Mouse (Mus musculus): ENCODE results near the gene Gpc5. TPM values are rescaled to one million over a fixed set of nuclear protein-coding genes. Genes with fewer than 3 reads are reported as not detected.

The Gpc5 gene
- polyA plus RNA-seq, 1 experiment, result 0.15 TPM

GRCm38 (mm10) chr14:115078064-115078463, 14.0 kb upstream of the Gpc5 start:
- H3K27ac ChIP-seq (ENCODE audit: control insufficient read depth, insufficient read depth, low read depth, low read length), result no peak overlapping the region
- H3K4me1 ChIP-seq (ENCODE audit: control insufficient read depth, insufficient read depth, low read length), result no peaks in the 10 kb centered on the region
- no peaks in the 10 kb centered on the region for H3K27me3 ChIP-seq (ENCODE audit: control insufficient read depth, insufficient read depth, low read length)

GRCm38 (mm10) chr14:115081728-115082502, 10.1 kb upstream of the Gpc5 start:
- no peak overlapping the region for H3K4me3 ChIP-seq (ENCODE audit: control insufficient read depth, low read depth, low read length)
- H3K27me3 ChIP-seq (ENCODE audit: control insufficient read depth, insufficient read depth, low read length), result no peaks in the 10 kb centered on the region
- H3K4me1 ChIP-seq (ENCODE audit: control insufficient read depth, insufficient read depth, low read length), result no peaks in the 10 kb centered on the region
- TF ChIP-seq POLR2A (IDR thresholded peaks at IDR 0.05; ENCODE audit: control insufficient read depth, low read depth, low read length) (no peak), CTCF (IDR thresholded peaks at IDR 0.05; ENCODE audit: control insufficient read depth, insufficient read depth, insufficient replicate concordance, low read depth, low read length) (no peak)
- no peaks in the 10 kb centered on the region for H3K36me3 ChIP-seq (ENCODE audit: control insufficient read depth, insufficient read depth, low read length)
- H3K27ac ChIP-seq (ENCODE audit: control insufficient read depth, insufficient read depth, low read depth, low read length), result no peak overlapping the region

More at GRCm38 (mm10) chr14:115078064-115078463, 14.0 kb upstream of the Gpc5 start:
- H3K4me3 ChIP-seq (ENCODE audit: control insufficient read depth, low read depth, low read length), result no peak overlapping the region
- TF ChIP-seq POLR2A (IDR thresholded peaks at IDR 0.05; ENCODE audit: control insufficient read depth, low read depth, low read length) (no peak), CTCF (IDR thresholded peaks at IDR 0.05; ENCODE audit: control insufficient read depth, insufficient read depth, insufficient replicate concordance, low read depth, low read length) (no peak)
- H3K36me3 ChIP-seq (ENCODE audit: control insufficient read depth, insufficient read depth, low read length), result no peaks in the 10 kb centered on the region

GRCm38 (mm10) chr14:115090516-115090915, 1.5 kb upstream of the Gpc5 start:
- Histone ChIP-seq H3K27me3 (ENCODE audit: control insufficient read depth, insufficient read depth, low read length) (peaks cover 5% of the 10 kb centered on the region), H3K4me3 (ENCODE audit: control insufficient read depth, low read depth, low read length) (no peak overlapping the region), H3K4me1 (ENCODE audit: control insufficient read depth, insufficient read depth, low read length) (peaks cover 9% of the 10 kb centered on the region), H3K36me3 (ENCODE audit: control insufficient read depth, insufficient read depth, low read length) (no peaks in the 10 kb centered on the region), H3K27ac (ENCODE audit: control insufficient read depth, insufficient read depth, low read depth, low read length) (no peak overlapping the region)
- TF ChIP-seq CTCF (IDR thresholded peaks at IDR 0.05; ENCODE audit: control insufficient read depth, insufficient read depth, insufficient replicate concordance, low read depth, low read length) (no peak), POLR2A (IDR thresholded peaks at IDR 0.05; ENCODE audit: control insufficient read depth, low read depth, low read length) (no peak)

- TF ChIP-seq CTCF (IDR thresholded peaks at IDR 0.05; ENCODE audit: control insufficient read depth, insufficient read depth, insufficient replicate concordance, low read depth, low read length) (no peak), POLR2A (IDR thresholded peaks at IDR 0.05; ENCODE audit: control insufficient read depth, low read depth, low read length) (no peak)
- no peaks in the 10 kb centered on the region for H3K36me3 ChIP-seq (ENCODE audit: control insufficient read depth, insufficient read depth, low read length)
- peaks cover 9% of the 10 kb centered on the region for H3K4me1 ChIP-seq (ENCODE audit: control insufficient read depth, insufficient read depth, low read length)
- H3K27ac ChIP-seq (ENCODE audit: control insufficient read depth, insufficient read depth, low read depth, low read length), result no peak overlapping the region
- H3K4me3 ChIP-seq (ENCODE audit: control insufficient read depth, low read depth, low read length), result peak overlapping the region; percentile 63
- H3K27me3 ChIP-seq (ENCODE audit: control insufficient read depth, insufficient read depth, low read length), result peaks cover 5% of the 10 kb centered on the region
Measured at GRCm38 (mm10) chr14:115092510-115092909, 495 bp downstream of the Gpc5 start.

GRCm38 (mm10) chr14:115092952-115093351, 937 bp downstream of the Gpc5 start:
- TF ChIP-seq POLR2A (IDR thresholded peaks at IDR 0.05; ENCODE audit: control insufficient read depth, low read depth, low read length) (no peak), CTCF (IDR thresholded peaks at IDR 0.05; ENCODE audit: control insufficient read depth, insufficient read depth, insufficient replicate concordance, low read depth, low read length) (no peak)
- Histone ChIP-seq H3K4me3 (ENCODE audit: control insufficient read depth, low read depth, low read length) (no peak overlapping the region), H3K36me3 (ENCODE audit: control insufficient read depth, insufficient read depth, low read length) (no peaks in the 10 kb centered on the region), H3K27me3 (ENCODE audit: control insufficient read depth, insufficient read depth, low read length) (peaks cover 5% of the 10 kb centered on the region), H3K27ac (ENCODE audit: control insufficient read depth, insufficient read depth, low read depth, low read length) (no peak overlapping the region), H3K4me1 (ENCODE audit: control insufficient read depth, insufficient read depth, low read length) (peaks cover 9% of the 10 kb centered on the region)

- Histone ChIP-seq H3K27ac (ENCODE audit: control insufficient read depth, insufficient read depth, low read depth, low read length) (no peak overlapping the region), H3K27me3 (ENCODE audit: control insufficient read depth, insufficient read depth, low read length) (no peaks in the 10 kb centered on the region), H3K36me3 (ENCODE audit: control insufficient read depth, insufficient read depth, low read length) (no peaks in the 10 kb centered on the region), H3K4me3 (ENCODE audit: control insufficient read depth, low read depth, low read length) (no peak overlapping the region), H3K4me1 (ENCODE audit: control insufficient read depth, insufficient read depth, low read length) (no peaks in the 10 kb centered on the region)
- TF ChIP-seq POLR2A (IDR thresholded peaks at IDR 0.05; ENCODE audit: control insufficient read depth, low read depth, low read length), result no peak
- TF ChIP-seq CTCF (IDR thresholded peaks at IDR 0.05; ENCODE audit: control insufficient read depth, insufficient read depth, insufficient replicate concordance, low read depth, low read length), result no peak
Measured at GRCm38 (mm10) chr14:115100617-115101299, 8.7 kb downstream of the Gpc5 start.

- Histone ChIP-seq H3K4me1 (ENCODE audit: control insufficient read depth, insufficient read depth, low read length) (no peaks in the 10 kb centered on the region), H3K27ac (ENCODE audit: control insufficient read depth, insufficient read depth, low read depth, low read length) (no peak overlapping the region), H3K36me3 (ENCODE audit: control insufficient read depth, insufficient read depth, low read length) (no peaks in the 10 kb centered on the region), H3K4me3 (ENCODE audit: control insufficient read depth, low read depth, low read length) (no peak overlapping the region), H3K27me3 (ENCODE audit: control insufficient read depth, insufficient read depth, low read length) (no peaks in the 10 kb centered on the region)
- TF ChIP-seq POLR2A (IDR thresholded peaks at IDR 0.05; ENCODE audit: control insufficient read depth, low read depth, low read length), result no peak
- TF ChIP-seq CTCF (IDR thresholded peaks at IDR 0.05; ENCODE audit: control insufficient read depth, insufficient read depth, insufficient replicate concordance, low read depth, low read length), result no peak
Measured at GRCm38 (mm10) chr14:115106326-115106725, 14.3 kb downstream of the Gpc5 start.
